Mouse (Mus musculus) forelimb bud, embryonic 11.5 days (tissue): ENCODE data around the gene Enc1.
"Not testable (repeated sequence)": the region's sequence is repeated elsewhere in the genome, so short reads cannot be mapped to it uniquely, and the experiment has no call there.

Experiments used
- DNase-seq: peaks from one replicate; pipeline ENCODE4 v3.0.0-alpha.2; 2012; ENCODE audit warnings: low read depth, low spot score

The Enc1 gene

GRCm38 (mm10) chr13:97251736-97252135 is 10.8 kb downstream of the Enc1 start:
- no peak for DNase-seq

- DNase-seq: no peak
These were observed 11.6 kb downstream of the Enc1 start for GRCm38 (mm10) chr13:97252469-97252868.

- no peak for DNase-seq
These were observed 12.6 kb downstream of the Enc1 start for GRCm38 (mm10) chr13:97253418-97253981.

GRCm38 (mm10) chr13:97253994-97254393 is 13.1 kb downstream of the Enc1 start:
- no peak for DNase-seq

GRCm38 (mm10) chr13:97254564-97255164 is 13.8 kb downstream of the Enc1 start:
- DNase-seq: no peak

- DNase-seq: no peak
These were observed 15.3 kb downstream of the Enc1 start for GRCm38 (mm10) chr13:97255976-97256848.

GRCm38 (mm10) chr13:97256849-97257379 is 16.0 kb downstream of the Enc1 start:
- no peak for DNase-seq

- no peak for DNase-seq
These were observed 18.4 kb downstream of the Enc1 start for GRCm38 (mm10) chr13:97259271-97259670.

- DNase-seq: no peak
These were observed 19.7 kb downstream of the Enc1 start for GRCm38 (mm10) chr13:97260456-97261180.

- DNase-seq: no peak
These were observed 20.6 kb downstream of the Enc1 start for GRCm38 (mm10) chr13:97261549-97261948.

- no peak for DNase-seq
These were observed 21.8 kb downstream of the Enc1 start for GRCm38 (mm10) chr13:97262676-97263075.

GRCm38 (mm10) chr13:97265534-97265933 is 24.6 kb downstream of the Enc1 start:
- DNase-seq: not testable (repeated sequence)

GRCm38 (mm10) chr13:97270723-97271122 is 29.8 kb downstream of the Enc1 start:
- DNase-seq: no peak

GRCm38 (mm10) chr13:97271641-97272040 is 30.7 kb downstream of the Enc1 start:
- DNase-seq: no peak

GRCm38 (mm10) chr13:97274757-97275156 is 33.9 kb downstream of the Enc1 start:
- no peak for DNase-seq

GRCm38 (mm10) chr13:97275482-97275881 is 34.6 kb downstream of the Enc1 start:
- no peak for DNase-seq

- no peak for DNase-seq
These were observed 41.4 kb downstream of the Enc1 start for GRCm38 (mm10) chr13:97282051-97282910.

- DNase-seq: no peak
These were observed 42.0 kb downstream of the Enc1 start for GRCm38 (mm10) chr13:97282911-97283281.

GRCm38 (mm10) chr13:97287046-97287445 is 46.1 kb downstream of the Enc1 start:
- DNase-seq: no peak

- DNase-seq: no peak
These were observed 49.8 kb downstream of the Enc1 start for GRCm38 (mm10) chr13:97290747-97291146.

GRCm38 (mm10) chr13:97291354-97291753 is 50.4 kb downstream of the Enc1 start:
- DNase-seq: no peak
